Mouse (Mus musculus): ENCODE measurements at regions not wholly inside any gene's neighbourhood (a gene's known extent, or its start where the extent isn't known, plus 50 kb on each side); places are given as distances from the start of the nearest gene placed in this dataset.
A peak's percentile ranks its signal among the peaks of the same experiment; 100 is the strongest.

- 93% methylated on average over 2 of the region's 2 CpGs for WGBS
- ATAC-seq (ENCODE audit: low FRiP score, low read depth), result no peak
- Histone ChIP-seq H3K9ac (no peak overlapping the region), H3K27me3 (no peaks in the 10 kb centered on the region), H3K27ac (replicated peaks) (no peak overlapping the region), H3K4me3 (no peak overlapping the region), H3K36me3 (no peaks in the 10 kb centered on the region), H3K9me3 (no peaks in the 10 kb centered on the region), H3K4me1 (replicated peaks) (no peaks in the 10 kb centered on the region), H3K4me2 (no peak overlapping the region)
Measured at GRCm38 (mm10) chr1:23171336-23171735, 69.3 kb upstream of the 4933415F23Rik start.

DNA sequence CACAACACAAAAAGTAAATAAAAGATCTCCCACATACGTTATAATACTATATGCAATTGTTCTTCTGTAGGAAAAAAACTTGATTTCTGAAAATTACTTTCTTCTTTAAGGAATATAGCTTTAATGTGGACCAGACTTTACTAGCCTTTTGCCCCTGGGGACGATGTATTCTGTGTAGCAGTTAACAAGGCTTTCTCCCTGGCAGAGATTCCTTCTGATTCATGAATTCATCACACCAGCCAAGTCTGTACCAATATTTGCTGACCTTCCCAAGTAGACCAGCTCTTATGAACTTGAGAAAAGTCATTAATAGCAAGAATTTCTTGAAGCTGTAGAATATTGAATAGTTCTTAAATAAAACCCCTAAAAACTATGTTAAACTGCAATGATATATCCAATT lies 68.7 kb upstream of the 4933415F23Rik start:
- Histone ChIP-seq H3K27ac (replicated peaks) (no peak overlapping the region), H3K4me1 (replicated peaks) (no peaks in the 10 kb centered on the region), H3K4me2 (no peak overlapping the region), H3K27me3 (no peaks in the 10 kb centered on the region), H3K4me3 (no peak overlapping the region), H3K9me3 (no peaks in the 10 kb centered on the region), H3K36me3 (no peaks in the 10 kb centered on the region), H3K9ac (no peak overlapping the region)
- 78% methylated on average over 2 of the region's 2 CpGs for WGBS
- ATAC-seq (ENCODE audit: low FRiP score, low read depth), result no peak

- no peaks in the 10 kb centered on the region for H3K9me3 ChIP-seq
- H3K27me3 ChIP-seq, result no peaks in the 10 kb centered on the region
- no peak overlapping the region for H3K4me3 ChIP-seq
- H3K4me1 ChIP-seq (replicated peaks), result no peaks in the 10 kb centered on the region
- H3K9ac ChIP-seq, result no peak overlapping the region
- H3K4me2 ChIP-seq, result no peak overlapping the region
- WGBS, result 91% methylated on average over 4 of the region's 4 CpGs
- no peak overlapping the region for H3K27ac ChIP-seq (replicated peaks)
- no peak for ATAC-seq (ENCODE audit: low FRiP score, low read depth)
- H3K36me3 ChIP-seq, result no peaks in the 10 kb centered on the region
Measured at GRCm38 (mm10) chr1:23168504-23168903, 66.5 kb upstream of the 4933415F23Rik start.

GRCm38 (mm10) chr1:23163371-23163935 lies 61.4 kb upstream of the 4933415F23Rik start:
- Histone ChIP-seq H3K9ac (no peak overlapping the region), H3K4me2 (no peak overlapping the region), H3K36me3 (no peaks in the 10 kb centered on the region), H3K27ac (replicated peaks) (no peak overlapping the region), H3K9me3 (no peaks in the 10 kb centered on the region), H3K27me3 (no peaks in the 10 kb centered on the region), H3K4me1 (replicated peaks) (no peaks in the 10 kb centered on the region), H3K4me3 (no peak overlapping the region)
- ATAC-seq (ENCODE audit: low FRiP score, low read depth), result no peak
- 84% methylated on average over 5 of the region's 5 CpGs for WGBS

DNA sequence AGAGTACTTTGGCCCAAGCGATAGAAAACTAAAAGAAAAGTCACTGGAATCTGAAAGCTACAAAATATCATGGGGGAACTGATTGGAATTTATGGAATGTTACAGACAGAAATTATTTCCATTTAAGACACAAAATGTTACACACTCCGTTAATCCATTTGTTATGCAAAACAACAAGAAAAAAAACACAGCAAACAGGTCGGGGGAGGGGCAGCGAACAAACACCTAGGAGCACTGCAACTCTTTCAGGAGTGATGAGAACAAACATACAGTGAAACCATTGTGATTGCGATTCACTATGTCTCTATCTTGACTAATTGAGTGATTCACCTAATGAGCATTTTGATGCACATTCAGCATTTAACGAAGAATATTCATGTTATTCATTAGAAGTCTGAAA lies 60.7 kb upstream of the 4933415F23Rik start:
- ATAC-seq (ENCODE audit: low FRiP score, low read depth), result no peak
- no peak overlapping the region for H3K9ac ChIP-seq

More for the DNA sequence above, 60.7 kb upstream of the 4933415F23Rik start:
- Histone ChIP-seq H3K4me3 (no peak overlapping the region), H3K9me3 (no peaks in the 10 kb centered on the region), H3K4me1 (replicated peaks) (no peaks in the 10 kb centered on the region), H3K4me2 (no peak overlapping the region), H3K27ac (replicated peaks) (no peak overlapping the region), H3K27me3 (no peaks in the 10 kb centered on the region), H3K36me3 (no peaks in the 10 kb centered on the region)
- WGBS, result 76% methylated on average over 6 of the region's 6 CpGs

MicroRNAs in the stretch of these regions (microRNA counts, 519-probe panel; counts per million panel counts)
- microRNA mmu-miR-30a, result 3,808 counts per million, percentile 81 among the panel's probes with 10 or more counts
- 4,518 counts per million, percentile 93 among the panel's probes with 10 or more counts for microRNA mmu-miR-30c

Small RNA genes in the stretch of these regions (microRNA-seq; reads per million reads assigned to microRNA genes)
- gene Mir30a (10,405 reads per million, percentile 97 among the genes with 10 or more reads in this experiment), gene Mir30c-2 (51.0 reads per million, percentile 43 among the genes with 10 or more reads in this experiment)
